Mouse (Mus musculus) lung, postnatal 25 days (tissue): Measurements from ENCODE around the gene Galnt7.

Source experiments
- DNase-seq: peaks from one replicate; pipeline ENCODE4 v3.0.0; 2022; ENCODE audit warnings: low spot score

Galnt7 gene

DNA sequence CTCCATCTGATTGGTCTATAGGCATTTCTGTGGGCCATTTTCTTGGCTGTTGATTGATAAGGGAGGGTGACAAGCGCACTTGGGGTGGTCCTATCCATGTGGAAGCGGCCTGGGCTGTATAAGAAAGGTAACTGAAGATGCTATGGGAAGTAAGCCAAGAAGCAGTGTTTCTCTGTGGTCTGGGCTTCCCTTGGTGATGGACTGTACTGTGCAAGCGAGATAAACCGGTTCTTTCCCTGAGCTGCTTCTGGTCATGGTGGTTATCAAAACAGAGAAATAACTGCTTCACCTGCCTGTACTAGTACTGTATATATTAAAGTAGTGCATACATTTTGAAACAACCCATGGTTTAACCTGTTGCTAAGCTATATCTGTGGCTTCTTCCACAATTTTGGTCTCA lies 161.0 kb downstream of the Galnt7 start:
- no peak for DNase-seq

DNA sequence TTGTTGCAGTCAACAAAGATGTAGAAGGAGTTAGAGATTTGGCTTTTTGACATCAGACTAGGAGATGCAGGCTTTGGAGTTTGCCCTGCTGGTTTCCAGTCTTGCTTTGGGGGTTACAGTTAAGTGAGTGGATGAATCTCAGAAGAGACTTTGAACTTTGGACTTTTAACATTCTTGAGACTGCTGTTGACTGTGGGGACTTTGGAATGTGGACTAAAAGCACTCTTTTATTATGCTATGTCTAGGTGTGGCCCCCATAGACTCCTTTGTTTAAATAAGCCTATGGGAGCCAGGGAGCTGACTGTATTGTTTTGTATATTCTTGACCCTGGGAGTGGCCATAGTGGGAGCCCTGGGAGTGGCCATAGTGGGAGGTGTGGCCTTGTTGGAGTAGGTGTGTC lies 162.9 kb downstream of the Galnt7 start:
- no peak for DNase-seq

DNA sequence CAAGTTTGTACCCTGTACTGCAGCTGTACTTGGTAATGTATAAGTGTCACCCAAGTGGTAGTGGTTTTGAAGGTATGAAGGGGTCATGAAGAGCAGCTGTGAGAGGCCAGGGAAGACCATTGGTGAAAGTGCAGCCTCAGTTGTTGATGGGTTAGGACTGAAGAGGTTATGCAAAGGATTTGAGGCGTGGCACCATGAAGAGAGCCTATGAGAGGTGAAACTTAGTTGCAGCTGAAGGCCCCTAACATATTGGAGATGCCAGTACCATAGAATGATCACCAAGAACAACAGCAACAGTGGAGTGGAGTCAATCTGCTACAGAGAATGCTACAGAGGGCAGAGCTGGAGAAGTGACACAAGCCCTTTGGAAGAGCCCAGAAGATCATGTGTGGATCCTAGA lies 163.5 kb downstream of the Galnt7 start:
- DNase-seq, result no peak

DNA sequence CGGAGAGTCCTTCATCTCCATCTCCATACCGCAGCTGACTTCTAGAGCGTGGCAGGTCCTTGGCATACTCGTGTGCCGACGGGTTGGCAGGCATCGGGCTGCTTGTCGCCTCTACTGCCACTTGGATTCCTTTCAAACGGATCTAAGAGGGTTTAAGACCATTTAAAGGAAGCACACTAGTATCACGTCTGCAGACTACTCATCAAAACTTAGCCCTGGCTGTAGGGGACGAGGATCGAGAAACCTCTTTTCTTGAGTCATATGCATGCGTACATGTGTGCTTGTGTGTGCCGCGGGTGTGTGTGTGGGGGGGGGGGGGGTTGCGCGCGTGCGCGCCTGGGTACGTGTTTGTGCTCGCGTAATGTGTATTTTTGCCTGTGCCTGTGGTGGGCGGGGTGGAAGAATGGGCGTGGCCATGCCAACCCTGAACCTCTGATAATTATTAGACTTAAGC lies 164.5 kb downstream of the Galnt7 start:
- DNase-seq, result peak; percentile 71

DNA sequence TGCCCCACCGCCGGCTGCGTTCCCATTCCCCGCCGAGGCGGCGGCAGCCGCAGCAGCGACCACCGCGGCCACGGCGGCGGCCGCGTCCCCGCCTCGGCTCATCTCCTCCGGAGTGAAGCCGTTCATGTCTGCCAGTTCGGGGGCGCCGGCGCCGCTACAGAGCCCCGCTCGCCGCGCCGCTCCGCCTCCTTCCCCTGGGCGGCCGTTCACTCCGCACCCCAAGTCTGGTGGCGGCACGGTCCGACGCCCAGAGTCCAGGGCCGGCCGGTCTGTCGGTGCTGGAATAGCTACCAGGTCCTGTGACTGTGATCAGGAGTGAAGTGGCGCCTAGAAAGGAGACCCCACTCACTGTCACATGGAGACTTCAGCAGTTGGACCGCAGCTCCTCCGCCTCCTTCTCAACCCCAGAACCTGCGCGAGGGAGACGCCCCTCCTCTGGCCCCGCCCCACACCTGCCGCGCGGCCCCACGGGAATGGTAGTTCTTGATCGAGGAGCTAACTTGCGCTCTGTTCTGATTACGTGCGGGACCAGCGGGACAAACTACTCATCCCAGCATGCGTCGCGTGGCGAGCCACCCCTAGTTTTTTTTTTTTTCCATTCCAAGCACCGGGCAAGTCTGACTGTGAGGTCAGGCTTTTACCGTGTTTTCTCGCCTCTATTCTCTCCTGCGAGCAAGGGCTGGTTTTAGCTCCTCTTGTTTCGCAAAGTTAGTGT lies 165.2 kb downstream of the Galnt7 start, which contains the start of gene Sap30:
Gene Sap30 (minus strand): TSS at position 420 of the 715 bp plus-strand sequence.
- DNase-seq, result peak; percentile 99

DNA sequence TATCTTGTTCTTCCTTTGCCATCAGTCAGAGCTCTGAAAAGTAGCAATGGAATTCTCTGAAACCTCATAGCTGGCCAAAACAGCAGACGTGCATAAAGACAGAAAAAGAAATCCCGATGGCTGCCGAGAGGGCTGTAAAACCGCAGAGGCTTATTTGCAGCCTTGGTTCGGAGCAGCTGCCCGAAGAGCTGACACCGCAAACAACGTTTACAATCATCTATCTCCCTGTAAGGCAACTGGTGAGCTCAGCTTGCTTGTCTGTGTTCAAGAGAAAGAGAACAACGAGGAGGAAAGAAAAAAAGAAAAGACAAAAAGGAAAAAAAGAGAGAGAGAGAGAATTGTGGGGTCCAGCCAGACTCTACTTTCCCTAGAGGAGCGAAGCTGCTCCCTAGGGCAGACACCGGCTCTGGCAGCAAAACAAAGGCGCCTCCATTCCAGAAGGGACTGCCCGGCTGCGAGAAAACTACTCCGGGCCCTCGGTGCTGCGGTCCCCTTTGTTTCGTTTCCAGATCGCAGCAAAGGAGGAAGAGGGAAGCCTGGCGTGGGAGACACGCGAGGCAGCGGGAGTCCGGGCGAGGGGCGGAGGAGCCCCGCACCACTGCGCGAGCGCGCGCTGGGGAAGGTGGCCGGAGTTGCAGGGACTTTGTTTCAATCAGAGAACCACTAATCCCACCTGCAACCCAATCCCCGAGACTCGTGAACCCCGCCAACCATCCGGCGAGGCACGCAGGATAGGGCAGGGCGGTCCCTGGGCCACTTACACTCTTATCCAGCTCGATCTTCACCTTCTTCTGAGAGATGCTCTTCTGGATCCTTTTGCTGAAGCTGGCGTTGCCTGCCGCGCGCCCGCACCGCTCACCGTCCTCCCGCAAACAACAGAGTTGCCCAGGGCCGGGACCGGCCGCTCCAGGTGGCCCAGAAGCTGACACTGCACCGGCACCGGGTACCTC lies 166.1 kb downstream of the Galnt7 start:
- peak; percentile 26 for DNase-seq

DNA sequence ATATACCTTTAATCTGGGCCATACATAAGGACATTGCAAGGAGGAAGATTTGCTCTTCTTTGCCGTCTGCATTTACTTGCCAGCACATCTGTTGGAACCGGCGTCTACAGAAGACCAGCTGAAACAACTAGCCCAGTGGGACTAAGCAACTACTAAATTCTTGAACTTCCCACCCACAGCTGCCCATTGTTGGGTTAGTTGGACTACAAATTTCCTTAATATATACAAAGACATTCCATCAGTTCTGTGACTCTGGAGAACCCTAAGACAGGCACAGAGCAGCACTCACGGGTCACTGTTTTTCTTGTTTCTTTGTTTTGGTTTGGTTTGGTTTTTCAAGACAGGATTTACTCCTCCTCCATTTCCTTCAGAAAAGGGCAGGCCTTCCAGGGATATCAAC lies 172.2 kb downstream of the Galnt7 start:
- DNase-seq, result no peak

DNA sequence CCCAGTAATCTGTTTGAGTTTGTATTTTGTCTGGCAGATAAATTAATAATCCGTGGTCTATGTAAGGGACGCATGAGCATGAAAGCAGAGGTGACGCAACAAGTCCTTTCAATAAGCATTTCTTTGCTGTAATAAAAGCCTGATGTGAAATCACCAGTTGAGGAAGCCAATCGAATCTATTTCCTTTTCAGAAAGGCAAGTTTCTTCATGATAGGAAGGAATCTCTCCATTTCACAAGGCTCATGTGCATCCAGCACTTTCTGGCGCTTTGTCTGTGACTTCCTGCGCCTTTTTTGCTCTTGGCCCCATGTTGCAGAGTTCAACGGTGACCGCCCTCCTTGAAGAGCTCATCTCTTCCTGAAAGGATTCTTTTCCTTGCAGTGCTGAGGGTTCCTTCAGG lies 173.1 kb downstream of the Galnt7 start:
- no peak for DNase-seq

DNA sequence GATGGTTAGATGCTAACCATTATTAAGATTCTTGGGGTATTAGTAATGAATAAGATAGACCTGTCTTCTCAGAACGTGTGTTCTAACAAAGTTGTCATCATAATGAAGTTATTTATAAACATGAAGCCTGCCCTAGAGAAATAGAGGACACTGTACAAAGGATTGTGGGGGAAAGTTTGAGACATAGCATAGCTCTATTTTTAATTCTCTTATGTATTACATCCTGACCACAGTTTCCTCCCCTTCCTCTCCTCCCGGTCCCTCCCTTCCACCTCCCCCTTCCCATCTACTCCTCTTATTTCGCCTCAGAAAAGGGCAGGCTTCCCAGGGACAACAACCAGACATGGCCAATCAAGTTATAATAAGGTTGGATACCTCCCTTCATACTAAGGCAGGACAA lies 174.4 kb downstream of the Galnt7 start:
- no peak for DNase-seq
